Mouse (Mus musculus): ENCODE measurements at regions not wholly inside any gene's neighbourhood (a gene's known extent, or its start where the extent isn't known, plus 50 kb on each side); places are given as distances from the start of the nearest gene placed in this dataset.
A peak's percentile ranks its signal among the peaks of the same experiment; 100 is the strongest.

GRCm38 (mm10) chr6:47354515-47354914 is 98.7 kb upstream of the Cul1 start:
- no peaks in the 10 kb centered on the region for H3K27me3 ChIP-seq
- WGBS: 91% methylated on average over 2 of the region's 2 CpGs
- no peak overlapping the region for H3K27ac ChIP-seq
- no peak overlapping the region for H3K9ac ChIP-seq
- ATAC-seq (ENCODE audit: low FRiP score): no peak
- no peak overlapping the region for H3K4me3 ChIP-seq (replicated peaks)
- H3K4me1 ChIP-seq: no peaks in the 10 kb centered on the region
- H3K4me2 ChIP-seq: no peak overlapping the region
- H3K36me3 ChIP-seq (replicated peaks): no peaks in the 10 kb centered on the region
- H3K9me3 ChIP-seq: no peaks in the 10 kb centered on the region

DNA sequence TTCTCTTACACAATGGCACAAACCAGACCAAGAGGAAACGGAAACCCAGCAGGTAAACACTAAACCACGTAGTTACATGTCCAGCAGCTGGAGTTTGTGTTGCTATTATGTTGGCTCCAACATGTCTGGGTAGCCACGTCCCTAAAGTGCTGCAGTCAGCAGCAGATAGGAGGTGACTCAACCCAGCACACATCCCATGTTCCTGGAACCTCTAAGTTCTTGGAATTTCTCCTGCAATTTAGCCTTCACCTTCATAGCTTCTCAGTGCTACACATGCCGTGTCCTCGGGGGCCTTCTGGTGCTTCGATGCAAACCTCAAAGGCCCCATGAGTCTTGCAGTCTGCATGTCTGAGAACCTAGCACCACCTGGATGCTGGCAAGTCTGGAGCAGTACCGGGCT is 97.7 kb upstream of the Cul1 start:
- 87% methylated on average over 7 of the region's 7 CpGs for WGBS
- Histone ChIP-seq H3K27ac (no peak overlapping the region), H3K9me3 (no peaks in the 10 kb centered on the region), H3K36me3 (replicated peaks) (no peaks in the 10 kb centered on the region), H3K9ac (no peak overlapping the region), H3K4me1 (no peaks in the 10 kb centered on the region), H3K27me3 (no peaks in the 10 kb centered on the region), H3K4me3 (replicated peaks) (no peak overlapping the region), H3K4me2 (no peak overlapping the region)
- ATAC-seq (ENCODE audit: low FRiP score): no peak

DNA sequence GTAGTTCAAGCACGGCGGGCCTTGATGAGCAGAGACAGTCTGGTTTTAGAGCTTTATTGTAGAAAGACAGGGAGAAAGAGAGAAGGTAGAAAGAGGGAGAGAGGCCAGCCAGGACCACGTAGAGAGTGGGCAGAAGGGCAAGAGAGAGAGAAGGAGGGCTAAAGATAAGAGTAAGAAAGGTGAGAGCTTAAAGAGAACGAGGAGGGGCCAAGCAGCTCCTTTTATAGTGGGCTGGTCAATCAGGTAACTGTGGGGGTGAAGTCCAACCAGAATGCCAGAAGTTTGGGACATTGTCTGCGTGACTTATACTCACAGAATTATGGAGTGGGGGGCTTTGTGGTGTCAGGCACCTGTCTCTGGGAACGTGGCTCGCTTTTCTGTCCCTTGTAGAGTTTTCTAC is 96.7 kb upstream of the Cul1 start:
- no peaks in the 10 kb centered on the region for H3K4me1 ChIP-seq
- no peak overlapping the region for H3K9ac ChIP-seq
- no peak for ATAC-seq (ENCODE audit: low FRiP score)
- no peak overlapping the region for H3K4me3 ChIP-seq (replicated peaks)
- H3K9me3 ChIP-seq: no peaks in the 10 kb centered on the region
- no peak overlapping the region for H3K4me2 ChIP-seq
- no peak overlapping the region for H3K27ac ChIP-seq
- 75% methylated on average over 7 of the region's 7 CpGs for WGBS
- H3K27me3 ChIP-seq: no peaks in the 10 kb centered on the region
- no peaks in the 10 kb centered on the region for H3K36me3 ChIP-seq (replicated peaks)

DNA sequence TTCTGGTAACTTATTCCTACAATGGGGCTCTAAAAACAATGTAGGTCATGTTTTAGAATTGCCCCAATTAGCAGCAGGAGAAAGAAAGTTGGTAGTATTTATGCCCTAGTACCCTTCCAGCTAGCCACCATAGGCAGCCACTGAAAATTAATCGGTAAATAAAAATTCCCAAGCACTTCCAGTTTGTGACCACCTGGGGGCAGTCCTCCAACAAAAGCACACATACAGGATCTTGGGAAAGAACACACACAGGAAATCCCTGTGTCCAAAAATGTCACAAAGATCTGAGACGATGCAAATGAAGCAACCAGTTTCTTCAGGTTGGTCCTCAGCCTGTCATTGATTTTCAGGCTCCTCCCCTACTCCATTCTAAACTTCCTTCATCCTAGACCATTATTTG is 94.5 kb upstream of the Cul1 start:
- ATAC-seq (ENCODE audit: low FRiP score): no peak
- 56% methylated on average over 2 of the region's 2 CpGs for WGBS

DNA sequence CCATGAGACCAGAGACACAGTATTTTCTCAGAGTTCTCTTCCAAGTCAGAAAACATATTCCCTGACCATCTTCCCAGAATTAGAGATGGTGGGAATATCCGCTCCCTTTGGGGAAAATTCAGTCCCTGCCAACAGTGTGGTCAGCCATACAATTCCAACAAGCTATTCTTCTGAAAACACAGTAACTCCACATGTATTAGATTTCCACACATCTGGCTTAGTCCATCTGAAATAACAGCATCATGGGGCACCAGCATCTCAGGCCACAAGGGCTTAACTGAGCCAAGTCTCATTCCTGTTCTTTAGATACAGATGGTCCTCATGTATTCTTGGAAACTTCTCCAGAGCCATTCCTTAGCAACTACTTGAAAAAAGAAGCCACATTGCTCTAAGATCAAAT is 89.2 kb upstream of the Cul1 start:
- H3K9ac ChIP-seq: no peak overlapping the region
- H3K4me1 ChIP-seq: peaks cover 37% of the 10 kb centered on the region
- H3K4me2 ChIP-seq: no peak overlapping the region
- ATAC-seq (ENCODE audit: low FRiP score): no peak
- no peak overlapping the region for H3K27ac ChIP-seq
- no peaks in the 10 kb centered on the region for H3K36me3 ChIP-seq (replicated peaks)
- no peaks in the 10 kb centered on the region for H3K27me3 ChIP-seq
- no peaks in the 10 kb centered on the region for H3K9me3 ChIP-seq
- 93% methylated on average over 1 of the region's 1 CpGs for WGBS
- H3K4me3 ChIP-seq (replicated peaks): no peak overlapping the region

More for the DNA sequence above, 94.5 kb upstream of the Cul1 start:
- no peaks in the 10 kb centered on the region for H3K4me1 ChIP-seq
- no peak overlapping the region for H3K9ac ChIP-seq
- H3K9me3 ChIP-seq: no peaks in the 10 kb centered on the region
- H3K36me3 ChIP-seq (replicated peaks): no peaks in the 10 kb centered on the region
- H3K4me3 ChIP-seq (replicated peaks): no peak overlapping the region
- H3K27me3 ChIP-seq: no peaks in the 10 kb centered on the region
- no peak overlapping the region for H3K27ac ChIP-seq
- no peak overlapping the region for H3K4me2 ChIP-seq

GRCm38 (mm10) chr6:47364556-47364955 is 88.6 kb upstream of the Cul1 start:
- no peaks in the 10 kb centered on the region for H3K36me3 ChIP-seq (replicated peaks)
- no peak overlapping the region for H3K27ac ChIP-seq
- no peak overlapping the region for H3K4me2 ChIP-seq
- peaks cover 37% of the 10 kb centered on the region for H3K4me1 ChIP-seq
- 74% methylated on average over 2 of the region's 2 CpGs for WGBS
- H3K27me3 ChIP-seq: no peaks in the 10 kb centered on the region
- H3K9me3 ChIP-seq: 0 out of 2 replicates have a peak, but pooled peaks cover 3% of the 10 kb centered on the region
- ATAC-seq (ENCODE audit: low FRiP score): no peak
- H3K4me3 ChIP-seq (replicated peaks): no peak overlapping the region
- no peak overlapping the region for H3K9ac ChIP-seq

DNA sequence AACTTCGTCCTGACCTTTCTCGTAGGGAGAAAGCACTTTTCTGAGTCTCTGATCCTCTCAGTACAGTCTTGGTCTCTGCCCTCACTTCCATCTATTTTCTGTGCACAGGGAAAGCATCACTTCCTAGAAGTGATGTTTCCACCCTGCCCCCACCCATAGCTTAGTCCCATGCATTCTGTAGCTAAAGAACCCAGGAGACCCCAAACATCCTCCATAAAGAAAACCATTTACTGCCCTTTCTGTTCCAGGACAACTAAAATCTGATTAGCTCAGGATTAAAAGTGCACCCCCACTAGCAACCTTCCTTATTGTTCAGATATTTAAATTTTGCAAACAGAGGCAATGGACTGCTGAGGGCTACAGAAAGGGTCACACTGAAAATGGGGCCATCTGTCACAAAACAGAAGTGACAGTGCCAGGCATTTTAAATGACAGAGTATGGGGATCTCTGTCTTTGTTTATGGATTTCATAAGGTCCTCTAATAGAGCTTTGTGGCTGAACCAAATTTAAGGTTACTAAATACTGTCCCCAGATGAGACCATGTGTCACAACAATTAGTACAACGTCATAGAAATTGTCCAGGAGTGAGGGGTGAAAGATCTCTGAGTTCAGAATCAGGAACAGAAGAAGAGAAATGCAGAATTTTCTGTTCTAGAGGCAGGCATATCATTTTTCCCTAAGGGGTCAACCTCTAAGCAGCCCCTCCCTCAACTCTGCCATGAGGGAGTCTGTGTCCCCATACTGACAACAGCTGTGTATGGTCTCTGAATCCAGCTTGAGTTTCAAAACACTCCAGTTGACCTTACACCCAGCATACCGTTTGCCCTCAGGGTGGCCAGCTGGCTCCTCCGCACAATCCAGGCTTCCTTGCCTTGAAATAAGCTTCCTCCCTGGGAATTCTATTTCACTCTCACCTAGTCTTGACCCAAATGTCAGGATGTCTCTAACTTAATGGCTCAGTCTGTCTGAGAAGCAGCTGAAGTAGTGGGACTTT is 87.2 kb upstream of the Cul1 start:
- Histone ChIP-seq H3K4me2 (no peak overlapping the region), H3K36me3 (replicated peaks) (no peaks in the 10 kb centered on the region)

DNA sequence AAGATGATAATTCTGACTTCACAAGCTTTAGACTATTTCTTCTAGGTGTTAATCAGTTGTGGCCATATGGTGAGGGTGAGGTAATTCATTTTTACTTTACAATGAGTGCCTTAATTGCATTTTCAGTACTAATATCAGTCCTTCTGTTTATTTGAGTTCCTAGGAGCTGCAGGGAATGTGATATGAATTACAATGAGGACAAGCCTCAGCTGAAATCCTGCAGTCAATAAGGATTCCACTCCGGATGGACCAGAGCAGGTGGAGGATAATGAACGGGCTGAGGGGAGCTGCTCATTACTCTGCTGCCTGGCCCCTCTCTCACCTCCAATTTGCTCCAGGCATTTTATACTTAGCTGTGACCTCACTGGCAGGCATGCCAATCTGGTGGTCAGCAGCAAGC is 85.7 kb upstream of the Cul1 start:
- Histone ChIP-seq H3K9me3 (0 out of 2 replicates have a peak, but pooled peaks cover 3% of the 10 kb centered on the region), H3K9ac (0 out of 2 replicates have a peak overlapping the region, but pooled peaks have one; percentile 29), H3K4me1 (peaks cover 37% of the 10 kb centered on the region), H3K4me3 (replicated peaks) (no peak overlapping the region), H3K4me2 (peak overlapping the region; percentile 29), H3K27ac (peak overlapping the region; percentile 81), H3K36me3 (replicated peaks) (no peaks in the 10 kb centered on the region), H3K27me3 (no peaks in the 10 kb centered on the region)
- 9% methylated on average over 2 of the region's 2 CpGs for WGBS
- ATAC-seq (ENCODE audit: low FRiP score): peak; percentile 90

More for the DNA sequence above, 87.2 kb upstream of the Cul1 start:
- Histone ChIP-seq H3K9me3 (0 out of 2 replicates have a peak, but pooled peaks cover 3% of the 10 kb centered on the region), H3K4me3 (replicated peaks) (no peak overlapping the region), H3K27me3 (no peaks in the 10 kb centered on the region), H3K27ac (peak overlapping the region; percentile 81), H3K9ac (no peak overlapping the region), H3K4me1 (peaks cover 37% of the 10 kb centered on the region)
- 56% methylated on average over 5 of the region's 5 CpGs for WGBS
- peak; percentile 67 for ATAC-seq (ENCODE audit: low FRiP score)

DNA sequence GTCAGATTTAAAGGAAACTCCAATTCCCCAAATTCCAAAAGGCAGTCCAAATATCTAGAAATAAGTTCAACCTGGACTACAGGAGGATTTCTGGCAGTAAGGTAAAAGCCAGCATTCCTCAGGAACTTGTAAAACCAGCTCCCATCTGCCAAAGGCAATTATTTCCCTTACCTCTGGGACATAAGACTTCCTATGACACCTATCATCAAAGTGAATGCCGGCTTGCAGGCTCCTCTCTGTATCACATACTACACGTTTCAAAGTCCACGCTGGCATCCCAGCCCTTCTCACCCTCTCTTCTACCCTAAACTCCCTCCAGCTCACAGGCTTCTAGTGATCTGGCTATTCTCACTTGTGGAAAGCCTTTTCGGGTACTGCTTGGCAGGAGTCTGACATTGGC is 77.5 kb upstream of the Cul1 start:
- no peaks in the 10 kb centered on the region for H3K4me1 ChIP-seq
- no peaks in the 10 kb centered on the region for H3K9me3 ChIP-seq
- H3K9ac ChIP-seq: no peak overlapping the region
- H3K4me3 ChIP-seq (replicated peaks): no peak overlapping the region
- no peak overlapping the region for H3K4me2 ChIP-seq
- no peaks in the 10 kb centered on the region for H3K27me3 ChIP-seq
- no peak overlapping the region for H3K27ac ChIP-seq
- 89% methylated on average over 4 of the region's 4 CpGs for WGBS
- no peaks in the 10 kb centered on the region for H3K36me3 ChIP-seq (replicated peaks)
- no peak for ATAC-seq (ENCODE audit: low FRiP score)

DNA sequence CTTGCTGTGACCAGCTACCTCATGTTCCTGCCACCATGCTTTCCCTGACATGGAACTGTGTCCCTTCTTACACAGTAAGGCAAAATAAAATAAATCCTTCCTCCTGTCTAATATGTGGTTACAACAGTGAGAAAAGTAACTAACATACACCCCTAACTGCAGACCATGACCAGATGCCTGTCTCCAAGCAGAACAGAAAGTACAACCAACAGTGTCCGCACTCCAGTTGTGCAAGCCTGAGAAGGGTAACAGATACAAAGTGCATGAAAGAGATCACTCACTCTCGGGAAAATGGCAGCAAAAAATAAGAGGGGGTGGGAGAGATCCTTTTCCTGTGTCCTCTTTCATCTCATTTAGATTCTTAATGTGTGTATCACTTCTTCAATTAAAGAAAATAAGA is 71.7 kb upstream of the Cul1 start:
- WGBS: 81% methylated on average over 2 of the region's 2 CpGs
- H3K4me2 ChIP-seq: no peak overlapping the region
- no peaks in the 10 kb centered on the region for H3K27me3 ChIP-seq
- H3K9me3 ChIP-seq: no peaks in the 10 kb centered on the region
- H3K4me1 ChIP-seq: no peaks in the 10 kb centered on the region
- no peak for ATAC-seq (ENCODE audit: low FRiP score)
- no peak overlapping the region for H3K9ac ChIP-seq
- no peak overlapping the region for H3K4me3 ChIP-seq (replicated peaks)
- no peaks in the 10 kb centered on the region for H3K36me3 ChIP-seq (replicated peaks)
- H3K27ac ChIP-seq: no peak overlapping the region

- no peak overlapping the region for H3K4me3 ChIP-seq (replicated peaks)
- no peak overlapping the region for H3K4me2 ChIP-seq
- no peak overlapping the region for H3K27ac ChIP-seq
- no peaks in the 10 kb centered on the region for H3K9me3 ChIP-seq
- no peak overlapping the region for H3K9ac ChIP-seq
- ATAC-seq (ENCODE audit: low FRiP score): no peak
- H3K36me3 ChIP-seq (replicated peaks): no peaks in the 10 kb centered on the region
- peaks cover 8% of the 10 kb centered on the region for H3K4me1 ChIP-seq
- H3K27me3 ChIP-seq: no peaks in the 10 kb centered on the region
These were observed 66.6 kb upstream of the Cul1 start for GRCm38 (mm10) chr6:47386550-47386949.

DNA sequence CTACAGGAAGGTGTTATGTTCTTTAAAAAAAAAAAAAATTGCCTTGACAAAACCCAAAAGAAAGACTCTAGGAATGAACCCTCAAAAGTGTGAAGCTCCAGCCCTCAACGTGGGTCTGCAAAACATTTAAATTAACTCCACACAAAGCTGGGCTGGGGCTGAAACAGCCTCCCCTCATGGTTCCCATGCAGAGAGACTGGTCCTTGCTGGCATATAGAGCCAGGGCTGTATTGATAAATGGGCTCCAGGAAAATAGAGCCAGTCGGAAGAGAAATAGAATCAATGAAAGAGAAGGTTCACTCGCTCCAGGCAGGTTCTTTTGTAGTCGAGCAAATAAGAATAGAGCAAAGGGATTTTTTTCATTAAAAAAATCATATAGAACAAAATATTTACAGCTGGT is 63.3 kb upstream of the Cul1 start:
- Histone ChIP-seq H3K27me3 (no peaks in the 10 kb centered on the region), H3K9me3 (no peaks in the 10 kb centered on the region), H3K4me1 (peaks cover 8% of the 10 kb centered on the region), H3K27ac (no peak overlapping the region), H3K4me3 (replicated peaks) (no peak overlapping the region), H3K4me2 (no peak overlapping the region), H3K9ac (no peak overlapping the region), H3K36me3 (replicated peaks) (no peaks in the 10 kb centered on the region)
- 36% methylated on average over 4 of the region's 4 CpGs for WGBS
- ATAC-seq (ENCODE audit: low FRiP score): no peak

DNA sequence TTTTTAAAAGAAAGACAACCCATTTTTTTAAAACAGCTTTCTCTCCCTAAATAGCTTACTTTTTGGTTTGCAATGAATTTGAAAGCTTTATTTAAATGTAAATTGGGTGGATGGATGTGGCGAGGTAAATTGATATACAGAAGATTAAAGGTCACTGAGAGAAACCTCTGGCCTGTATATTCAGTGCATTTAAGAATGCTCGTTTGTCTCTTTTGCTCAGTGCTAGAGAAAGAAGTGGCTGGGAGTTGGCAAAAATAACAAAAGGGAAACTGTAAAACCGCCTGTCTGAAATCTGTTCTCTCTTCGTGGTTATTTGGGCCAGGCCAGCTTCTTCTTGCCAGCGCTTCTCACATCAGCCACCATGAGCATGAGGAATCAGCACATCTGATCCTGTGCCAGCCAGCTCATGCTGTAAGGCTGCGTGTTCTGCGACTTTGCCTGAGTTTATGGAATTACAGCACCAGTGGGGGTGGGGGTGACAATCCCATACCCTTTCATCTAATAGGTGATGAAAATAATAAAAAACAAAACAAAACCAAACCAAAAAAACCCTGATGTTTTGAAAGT is 62.7 kb upstream of the Cul1 start:
- no peaks in the 10 kb centered on the region for H3K27me3 ChIP-seq
- no peaks in the 10 kb centered on the region for H3K36me3 ChIP-seq (replicated peaks)
- no peak overlapping the region for H3K9ac ChIP-seq
- no peaks in the 10 kb centered on the region for H3K9me3 ChIP-seq
- 0 out of 2 replicates have a peak, but pooled peaks have one; percentile 17 for ATAC-seq (ENCODE audit: low FRiP score)
- no peak overlapping the region for H3K4me3 ChIP-seq (replicated peaks)
- 31% methylated on average over 7 of the region's 7 CpGs for WGBS
- H3K27ac ChIP-seq: no peak overlapping the region
- no peak overlapping the region for H3K4me2 ChIP-seq
- peaks cover 8% of the 10 kb centered on the region for H3K4me1 ChIP-seq
